Mouse (Mus musculus) thymus, adult 2 months (tissue): ENCODE results near the gene Itpkb.

Experiments used
- CTCF ChIP-seq: fragments of 200-500 bp; IDR thresholded peaks from 2 replicates; pipeline ENCODE4 v1.5.1; 2012; ENCODE audit warnings: mild to moderate bottlenecking, control low read depth, low read length, moderate library complexity, borderline replicate concordance; ENCODE audit not compliant: control insufficient read depth, poor library complexity, insufficient read depth; ENCODE audit errors: extremely low read depth
- POLR2A ChIP-seq: fragments of 200-500 bp; IDR thresholded peaks from 2 replicates; pipeline ENCODE4 v1.6.1; 2012; ENCODE audit warnings: mild to moderate bottlenecking, low read length, control low read depth, moderate library complexity; ENCODE audit not compliant: control insufficient read depth, poor library complexity, insufficient read depth; ENCODE audit errors: extremely low read depth

GRCm38 (mm10) chr1:180319895-180320294 lies 10.4 kb upstream of the Itpkb start:
- no peak for TF ChIP-seq CTCF
- TF ChIP-seq POLR2A, result no peak
